Mouse (Mus musculus): ENCODE data around the gene Chst3.
"Not testable (repeated sequence)": the region's sequence is repeated elsewhere in the genome, so short reads cannot be mapped to it uniquely, and the experiment has no call there.

Chst3 gene

GRCm38 (mm10) chr10:60218591-60219499 lies at the start of gene Chst3:
TSS of gene Chst3 (minus strand) at chr10:60219260.
- no peak for DNase-seq (ENCODE audit: low spot score)

GRCm38 (mm10) chr10:60268738-60269137 lies 49.7 kb upstream of the Chst3 start:
- DNase-seq (ENCODE audit: low spot score): no peak

- no peak for DNase-seq (ENCODE audit: low spot score)
Observed at GRCm38 (mm10) chr10:60266842-60267401, 47.9 kb upstream of the Chst3 start.

- no peak for DNase-seq (ENCODE audit: low spot score)
Observed at GRCm38 (mm10) chr10:60265252-60265651, 46.2 kb upstream of the Chst3 start.

GRCm38 (mm10) chr10:60263351-60263750 lies 44.3 kb upstream of the Chst3 start:
- DNase-seq (ENCODE audit: low spot score): no peak

GRCm38 (mm10) chr10:60262386-60262785 lies 43.3 kb upstream of the Chst3 start:
- no peak for DNase-seq (ENCODE audit: low spot score)

GRCm38 (mm10) chr10:60261530-60261929 lies 42.5 kb upstream of the Chst3 start:
- no peak for DNase-seq (ENCODE audit: low spot score)

GRCm38 (mm10) chr10:60260557-60261294 lies 41.7 kb upstream of the Chst3 start:
- DNase-seq (ENCODE audit: low spot score): no peak

GRCm38 (mm10) chr10:60257261-60257825 lies 38.3 kb upstream of the Chst3 start:
- DNase-seq (ENCODE audit: low spot score): peak; percentile 29

GRCm38 (mm10) chr10:60256088-60256487 lies 37.0 kb upstream of the Chst3 start:
- peak; percentile 34 for DNase-seq (ENCODE audit: low spot score)

- DNase-seq (ENCODE audit: low spot score): no peak
Observed at GRCm38 (mm10) chr10:60252606-60253005, 33.5 kb upstream of the Chst3 start.

GRCm38 (mm10) chr10:60252187-60252586 lies 33.1 kb upstream of the Chst3 start:
- DNase-seq (ENCODE audit: low spot score): no peak

- DNase-seq (ENCODE audit: low spot score): no peak
Observed at GRCm38 (mm10) chr10:60250426-60250965, 31.4 kb upstream of the Chst3 start.

GRCm38 (mm10) chr10:60248345-60248744 lies 29.3 kb upstream of the Chst3 start:
- DNase-seq (ENCODE audit: low spot score): not testable (repeated sequence)

GRCm38 (mm10) chr10:60246519-60246918 lies 27.5 kb upstream of the Chst3 start:
- peak; percentile 51 for DNase-seq (ENCODE audit: low spot score)

GRCm38 (mm10) chr10:60245635-60246034 lies 26.6 kb upstream of the Chst3 start:
- no peak for DNase-seq (ENCODE audit: low spot score)

- DNase-seq (ENCODE audit: low spot score): peak; percentile 88
Observed at GRCm38 (mm10) chr10:60245041-60245440, 26.0 kb upstream of the Chst3 start.

GRCm38 (mm10) chr10:60243941-60244340 lies 24.9 kb upstream of the Chst3 start:
- DNase-seq (ENCODE audit: low spot score): no peak

- DNase-seq (ENCODE audit: low spot score): no peak
Observed at GRCm38 (mm10) chr10:60240416-60240815, 21.4 kb upstream of the Chst3 start.

GRCm38 (mm10) chr10:60237475-60238154 lies 18.6 kb upstream of the Chst3 start:
- peak; percentile 34 for DNase-seq (ENCODE audit: low spot score)

- not testable (repeated sequence) for DNase-seq (ENCODE audit: low spot score)
Observed at GRCm38 (mm10) chr10:60235876-60236275, 16.8 kb upstream of the Chst3 start.
